Mouse (Mus musculus) layer of hippocampus, postnatal 36 days (tissue): ENCODE measurements around the gene Ascl4. TPM values are rescaled to one million over a fixed set of nuclear protein-coding genes. Genes with fewer than 3 reads are reported as not detected.

Experiments
- DNase-seq, 2 experiments: peaks; one replicate each; pipeline ENCODE4 v3.0.0; 2022
- total RNA-seq, 2 experiments: library from RNA; stranded (reverse); gene quantifications; 2 replicates each; pipeline ENCODE4 v1.2.3; 2021

Gene Ascl4
- total RNA-seq = under 1 TPM; 0.22 to 0.58 TPM

- peak in 1 of 2 experiments; percentile 17 for DNase-seq
These were observed at the start of gene Ascl4 for GRCm38 (mm10) chr10:85927676-85928445. Ascl4 (plus strand) TSS chr10:85927681.

DNA sequence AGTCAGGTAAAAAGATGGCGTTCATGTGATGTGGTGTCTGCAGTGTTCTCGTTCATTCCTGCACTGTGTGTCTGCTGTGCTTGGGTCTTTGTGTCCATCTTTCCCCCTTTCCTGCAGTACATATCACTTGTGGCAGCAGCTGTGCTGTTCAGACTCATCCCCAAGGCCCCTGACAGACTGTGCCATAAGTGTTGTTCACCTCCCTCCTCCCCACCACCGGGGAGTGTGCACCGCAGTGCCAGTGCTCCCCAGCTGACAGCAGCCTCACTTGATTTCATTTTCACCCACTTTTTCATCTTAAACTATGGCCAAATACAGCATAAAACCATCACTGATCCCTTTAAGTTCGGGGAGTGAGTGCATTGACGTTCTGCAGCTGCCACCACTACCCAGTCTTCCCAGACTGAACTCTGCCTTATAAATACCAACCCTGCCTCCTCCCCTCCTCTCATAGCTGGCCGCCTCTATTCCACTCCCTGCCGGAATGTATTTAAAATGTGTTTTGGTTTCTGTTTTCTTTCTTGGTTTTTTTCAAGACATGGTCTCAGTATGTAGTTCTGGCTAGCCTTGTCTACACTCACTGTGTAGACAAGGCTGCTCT lies 47.5 kb upstream of the Ascl4 start:
- DNase-seq = no peak

DNA sequence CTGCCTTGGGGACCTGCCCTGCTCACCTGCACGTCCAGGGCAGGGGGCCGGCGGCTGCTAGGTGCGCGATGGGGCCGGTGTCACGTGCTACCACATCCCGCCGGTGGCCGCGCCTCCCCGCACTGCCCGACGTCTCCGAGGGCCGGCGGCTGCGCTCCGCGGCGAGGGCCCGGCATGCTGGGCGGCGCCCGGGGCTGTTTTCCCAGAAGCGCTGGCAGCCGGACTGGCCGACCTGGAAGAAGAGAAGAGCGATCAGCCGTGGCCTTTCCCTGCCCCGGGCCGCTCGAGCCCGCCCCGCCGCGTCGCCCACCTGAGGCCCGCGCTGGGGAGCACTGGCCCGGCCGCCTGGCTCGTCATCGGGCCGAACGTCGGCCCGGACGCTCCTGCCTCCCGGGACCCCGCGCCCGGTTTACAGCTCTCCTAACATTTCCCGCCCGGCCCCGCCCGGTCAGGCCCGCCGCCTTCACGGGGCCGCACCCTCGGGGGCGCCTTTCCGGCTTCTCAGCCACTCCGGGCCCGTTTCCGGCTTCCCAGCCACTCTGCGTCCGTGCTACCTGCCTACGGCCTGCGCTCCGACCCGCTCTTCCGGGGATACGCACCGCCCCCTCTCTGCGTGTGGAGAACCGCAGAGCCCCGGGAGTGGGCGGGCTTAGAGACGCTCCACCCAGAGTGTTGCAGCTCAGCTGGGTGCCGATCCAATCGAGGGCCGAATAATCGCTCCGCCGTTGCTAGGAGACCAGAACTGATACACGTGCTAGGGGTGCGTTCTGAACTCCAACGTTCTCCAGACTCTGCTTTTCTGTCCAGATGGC lies 10.8 kb upstream of the Ascl4 start, which contains the start of gene Prdm4:
Prdm4 (minus strand) TSS at position 645 of the 812 bp plus-strand sequence.
- peak; percentile 96 to 97 for DNase-seq

- peak; percentile 76 to 78 for DNase-seq
These were observed 1.2 kb downstream of the Ascl4 start for GRCm38 (mm10) chr10:85928499-85929207.

DNA sequence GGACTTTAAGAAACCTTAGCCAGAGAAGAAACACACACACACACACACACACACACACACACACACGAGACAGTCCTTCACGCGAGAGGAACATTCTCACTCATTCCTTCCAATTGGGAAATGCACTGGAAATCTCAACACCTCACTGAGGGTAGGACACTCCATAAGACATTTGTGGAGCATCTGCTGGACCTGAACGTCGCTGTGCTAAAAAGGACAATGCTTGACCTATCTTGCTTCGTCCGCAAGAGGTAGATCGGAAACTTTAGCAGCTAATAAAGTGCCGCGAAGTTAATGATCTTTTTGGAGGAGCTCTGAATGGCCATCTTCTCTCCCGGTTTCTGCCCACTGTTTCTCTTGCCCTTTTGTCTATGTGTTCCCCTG lies 1.7 kb downstream of the Ascl4 start:
- DNase-seq = no peak

DNA sequence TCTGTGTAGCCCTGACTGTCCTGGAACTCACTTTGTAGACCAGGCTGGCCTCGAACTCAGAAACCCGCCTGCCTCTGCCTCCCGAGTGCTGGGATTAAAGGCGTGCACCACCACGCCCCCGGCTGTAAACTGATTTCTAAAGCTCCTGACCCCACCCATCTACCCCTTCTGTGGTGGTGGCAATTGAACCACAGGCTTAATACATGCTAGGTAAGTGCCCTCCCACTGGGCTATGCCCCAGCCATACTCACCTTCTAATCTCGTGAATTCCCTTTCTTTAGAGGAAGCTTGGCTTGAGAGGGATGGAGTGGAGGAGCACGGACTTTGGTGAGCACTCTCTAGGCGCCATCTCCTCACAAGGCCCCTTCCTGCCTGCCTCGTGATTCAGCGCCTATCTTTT lies 2.5 kb downstream of the Ascl4 start:
- DNase-seq = no peak

DNA sequence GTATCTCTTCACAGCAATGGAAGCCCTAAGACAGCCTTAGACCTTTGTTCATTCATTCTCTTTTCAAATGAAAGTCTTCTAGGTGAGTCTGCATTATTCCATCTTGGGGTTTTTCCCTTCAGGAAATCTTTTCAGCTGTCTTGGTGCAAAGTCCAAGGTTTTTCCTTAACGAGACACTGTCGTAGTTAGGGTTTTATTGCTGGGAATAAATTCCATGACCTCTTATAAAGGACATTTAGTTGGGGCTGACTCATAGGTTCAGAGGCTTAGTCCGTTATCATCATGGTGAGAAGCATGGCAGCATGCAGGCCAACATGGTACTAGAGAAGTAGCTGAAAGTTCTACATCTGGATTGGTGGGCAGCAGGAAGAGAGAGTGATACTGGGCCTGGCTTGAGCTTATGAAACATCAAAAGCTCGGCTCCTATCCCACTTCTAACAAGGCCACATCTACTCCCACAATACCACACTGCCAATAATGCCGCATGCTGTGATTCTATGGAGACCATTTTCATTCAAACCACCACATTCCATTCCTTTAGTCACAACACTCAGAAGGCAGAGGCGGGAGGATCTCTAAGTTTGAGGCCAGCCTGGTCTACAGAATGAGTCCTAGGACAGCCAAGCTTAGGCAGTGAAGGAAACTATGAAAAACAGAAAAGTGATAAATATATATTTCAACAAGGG lies 8.9 kb downstream of the Ascl4 start:
- DNase-seq = no peak

DNA sequence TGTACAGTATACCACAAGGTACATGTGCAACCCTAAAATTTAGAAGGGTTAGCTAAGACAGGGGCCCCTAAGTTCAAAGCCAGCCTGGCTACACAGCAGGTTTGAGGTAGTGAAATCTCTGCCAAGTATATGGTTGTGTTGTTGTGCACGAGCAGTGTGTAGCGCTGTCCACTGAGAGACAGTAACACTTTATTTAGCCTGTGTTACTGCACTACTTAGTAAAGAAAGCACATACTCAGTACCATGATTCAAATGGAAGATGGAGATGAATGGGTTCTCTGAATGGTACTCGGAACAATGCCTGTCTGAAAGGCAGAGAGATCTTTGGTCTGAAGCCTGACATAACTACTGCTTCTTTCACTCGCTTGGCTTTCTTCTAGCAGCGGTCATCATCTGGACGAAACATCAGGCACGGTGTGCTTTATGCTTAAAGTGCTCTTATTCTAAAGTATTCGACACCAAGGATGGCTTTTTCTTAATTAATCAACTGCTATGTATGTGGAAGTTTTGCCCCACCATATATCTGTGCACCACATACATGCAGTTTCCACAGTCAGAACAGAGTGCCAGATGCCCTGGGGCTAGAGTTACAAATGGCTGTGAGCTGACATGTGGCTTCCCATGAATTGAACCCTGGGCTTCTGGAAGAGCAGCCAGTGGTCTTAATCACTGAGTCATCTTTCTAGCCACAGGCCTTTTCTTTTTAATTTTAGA lies 21.2 kb downstream of the Ascl4 start:
- no peak for DNase-seq

DNA sequence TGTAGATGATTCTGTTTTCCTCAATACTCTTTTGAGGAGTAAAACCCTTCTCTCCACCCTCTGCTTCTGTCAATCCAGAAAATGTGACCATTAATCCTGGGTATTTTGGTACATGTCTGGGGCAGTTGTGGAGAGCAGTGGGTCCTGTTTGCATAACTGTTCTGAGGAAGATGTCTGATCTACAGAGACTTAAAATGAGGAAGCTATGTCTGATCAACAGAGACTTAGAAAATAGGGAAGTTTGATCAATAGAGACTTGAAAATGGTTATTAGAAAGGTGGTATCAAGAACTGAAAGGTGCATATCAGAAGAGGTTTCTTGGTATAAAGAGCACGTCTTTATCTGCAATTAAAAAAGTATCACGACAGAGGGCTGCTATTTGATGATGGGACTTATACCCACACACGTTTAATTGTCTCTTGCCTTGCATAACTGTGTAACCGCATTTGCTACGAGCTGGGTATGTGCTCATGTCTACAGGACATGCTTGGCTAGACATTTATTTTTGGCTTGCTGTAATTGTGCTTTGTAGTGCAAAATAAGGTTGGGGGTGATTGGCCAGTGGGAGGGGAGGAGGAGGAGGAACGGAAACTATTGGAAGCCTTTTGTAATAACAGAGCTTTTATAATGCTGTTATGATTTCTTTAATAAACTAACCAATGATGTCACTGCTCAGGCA lies 24.4 kb downstream of the Ascl4 start:
- no peak for DNase-seq

DNA sequence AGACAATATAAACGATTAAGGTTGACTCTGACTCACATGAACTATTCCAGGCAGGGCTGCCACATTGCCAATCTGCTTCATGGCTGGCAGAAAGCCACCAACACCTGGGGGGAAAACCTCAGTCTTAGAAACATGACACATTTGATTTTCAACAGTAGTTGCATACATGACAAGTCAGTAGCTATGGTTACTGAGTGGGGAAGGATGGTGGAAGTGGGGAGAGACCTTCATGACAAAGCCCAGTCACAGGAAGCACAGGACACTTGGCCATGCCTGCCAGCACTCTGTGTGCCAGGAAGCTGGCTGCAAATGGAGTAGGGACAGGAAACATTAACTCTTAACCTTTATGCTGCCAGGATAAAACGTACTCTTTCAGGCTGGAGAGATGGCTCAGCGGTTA lies 25.9 kb downstream of the Ascl4 start:
- DNase-seq = no peak

- DNase-seq = no peak
These were observed 26.9 kb downstream of the Ascl4 start for GRCm38 (mm10) chr10:85954429-85954828.

DNA sequence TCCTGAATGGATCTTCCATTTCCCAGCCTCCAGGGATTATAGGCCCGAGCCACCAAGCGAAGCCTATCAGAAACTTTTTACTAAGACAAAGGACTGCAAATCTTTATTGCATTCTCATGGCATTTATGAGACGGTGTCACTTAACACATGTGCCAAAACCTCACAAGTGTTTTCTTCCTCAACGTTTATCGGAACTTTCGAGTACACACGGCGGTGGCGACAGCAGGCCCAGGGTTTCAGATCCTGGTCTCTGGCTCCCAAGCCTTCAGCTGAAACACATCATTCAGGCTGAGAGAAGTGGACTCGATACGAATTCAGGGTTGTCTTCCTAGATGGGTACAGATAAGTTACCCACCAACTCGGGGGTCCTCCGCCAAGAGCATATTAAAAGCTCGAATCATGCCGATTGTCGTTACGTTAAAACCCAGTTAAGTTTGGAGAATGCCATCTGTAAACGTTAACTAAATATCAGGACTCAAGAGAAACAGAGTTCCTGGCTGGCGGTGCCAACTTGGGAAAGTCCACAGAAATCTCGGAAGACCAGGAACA lies 29.5 kb downstream of the Ascl4 start:
- no peak for DNase-seq

DNA sequence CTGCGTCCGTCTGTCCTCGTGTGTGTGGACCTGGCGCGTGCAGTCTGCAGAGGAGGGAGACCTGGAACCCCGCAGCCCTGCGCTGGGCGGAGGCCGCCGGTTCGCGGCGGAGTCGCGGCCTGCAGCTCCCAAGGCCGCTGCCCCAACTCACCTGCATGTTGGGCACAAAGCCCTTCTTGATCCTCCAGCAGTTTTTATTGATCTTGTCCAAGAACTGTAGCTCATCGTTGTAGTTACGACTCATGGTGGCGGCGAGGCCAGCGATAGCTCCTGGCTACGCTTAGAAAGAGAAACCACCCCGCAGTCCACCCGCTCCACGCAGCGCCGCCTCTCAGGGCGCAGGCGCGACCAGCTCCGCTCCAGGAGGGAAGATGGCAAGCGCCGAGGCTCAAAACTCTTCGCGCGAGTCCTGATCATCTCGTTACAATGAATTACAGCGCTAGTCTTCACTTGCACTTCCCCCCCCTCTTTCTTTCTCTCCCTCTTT lies 30.0 kb downstream of the Ascl4 start, which contains the start of gene Rtcb:
Rtcb (minus strand) TSS at position 360 of the 487 bp plus-strand sequence.
- DNase-seq = peak; percentile 96 to 98

- DNase-seq = no peak
These were observed 35.4 kb downstream of the Ascl4 start for GRCm38 (mm10) chr10:85962897-85963296.

GRCm38 (mm10) chr10:85964316-85964715 lies 36.8 kb downstream of the Ascl4 start:
- no peak for DNase-seq

DNA sequence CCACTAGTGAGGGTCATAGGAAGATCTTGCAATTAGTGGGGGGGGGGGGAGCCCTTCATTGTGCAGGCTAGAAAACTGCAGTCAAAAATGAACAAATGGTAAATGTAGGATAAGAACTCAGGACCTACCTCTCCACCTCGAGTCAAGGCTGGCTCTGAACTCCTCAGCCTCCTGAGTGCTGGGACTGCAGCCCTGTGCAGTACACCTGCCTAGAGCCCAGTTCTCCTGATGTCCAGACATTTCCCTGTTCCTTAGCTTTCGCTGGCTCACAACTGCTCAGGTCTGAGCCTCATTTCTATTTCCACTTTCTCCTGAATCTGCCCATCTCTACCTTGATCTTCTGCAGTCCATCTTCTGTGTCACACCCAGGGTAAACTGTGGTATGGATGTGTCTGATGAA lies 39.0 kb downstream of the Ascl4 start:
- no peak for DNase-seq

DNA sequence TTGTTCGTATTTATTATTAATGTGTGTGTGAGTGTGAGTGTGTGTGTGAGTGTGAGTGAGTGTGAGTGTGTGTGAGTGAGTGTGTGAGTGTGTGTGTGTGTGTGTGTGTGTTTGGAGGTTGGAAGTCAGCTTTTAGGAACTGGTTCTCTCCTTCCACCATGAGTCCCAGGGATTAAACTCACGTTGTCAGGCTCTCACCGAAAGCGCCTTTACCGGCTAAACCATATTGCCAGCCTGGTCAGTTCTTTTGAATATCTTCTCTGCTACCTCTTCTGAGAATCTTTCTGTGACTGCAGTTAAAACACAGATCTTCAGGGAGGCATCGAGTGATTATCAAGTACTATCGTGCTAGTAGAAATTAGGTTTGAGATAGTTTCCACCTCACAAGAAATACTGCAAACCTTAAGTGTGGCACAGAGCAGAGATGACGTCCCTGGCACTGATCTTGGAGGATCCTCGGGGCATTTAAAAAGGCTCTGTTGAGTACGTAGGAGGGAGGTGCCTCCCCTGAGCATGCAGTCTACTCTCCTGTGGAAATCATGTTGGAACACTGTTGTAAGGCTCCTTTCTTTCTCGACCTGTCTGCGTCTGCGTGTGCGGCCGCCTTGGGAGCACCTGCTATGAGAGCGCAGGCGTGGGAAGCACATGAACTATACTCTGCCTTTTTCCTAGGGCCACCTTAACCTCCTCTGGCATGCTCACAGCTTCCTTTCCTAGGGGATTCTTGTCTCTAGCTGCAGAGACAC lies 40.1 kb downstream of the Ascl4 start:
- no peak for DNase-seq

- DNase-seq = peak; percentile 82 to 84
These were observed 40.7 kb downstream of the Ascl4 start for GRCm38 (mm10) chr10:85968157-85968634.

- DNase-seq = no peak
These were observed 41.2 kb downstream of the Ascl4 start for GRCm38 (mm10) chr10:85968731-85969130.
